Mouse (Mus musculus) testis, adult 2 months (tissue): ENCODE results near the gene Epha2. TPM values are rescaled to one million over a fixed set of nuclear protein-coding genes. Genes with fewer than 3 reads are reported as not detected.

Source experiments
- H3K27ac ChIP-seq: fragments of 200-500 bp; 2 replicates; pipeline ENCODE4 v1.5.1; 2012; ENCODE audit warnings: low read depth, low read length; ENCODE audit not compliant: control insufficient read depth, insufficient read depth
- H3K27me3 ChIP-seq: fragments of 200-500 bp; 2 replicates; pipeline ENCODE4 v1.6.1; 2012; ENCODE audit warnings: mild to moderate bottlenecking, low read length, moderate library complexity; ENCODE audit not compliant: control insufficient read depth, insufficient read depth
- H3K36me3 ChIP-seq: fragments of 200-500 bp; 2 replicates; pipeline ENCODE4 v1.6.1; 2012; ENCODE audit warnings: mild to moderate bottlenecking, low read length; ENCODE audit not compliant: control insufficient read depth, insufficient read depth
- H3K4me1 ChIP-seq: fragments of 200-500 bp; 2 replicates; pipeline ENCODE4 v1.6.1; 2012; ENCODE audit warnings: low read length; ENCODE audit not compliant: control insufficient read depth, insufficient read depth
- H3K4me3 ChIP-seq: fragments of 200-500 bp; 2 replicates; pipeline ENCODE4 v1.5.1; 2012; ENCODE audit warnings: low read depth, mild to moderate bottlenecking, low read length, moderate library complexity, mixed read lengths; ENCODE audit not compliant: control insufficient read depth
- CTCF ChIP-seq: fragments of 200-500 bp; IDR thresholded peaks from 2 replicates; pipeline ENCODE4 v1.5.1; 2012; ENCODE audit warnings: low read depth, mild to moderate bottlenecking, inconsistent platforms, low read length, moderate library complexity; ENCODE audit not compliant: control insufficient read depth, insufficient read depth, insufficient replicate concordance
- POLR2A ChIP-seq: fragments of 200-500 bp; IDR thresholded peaks from 2 replicates; pipeline ENCODE4 v1.6.1; 2012; ENCODE audit warnings: low read depth, mild to moderate bottlenecking, inconsistent platforms, low read length, moderate library complexity; ENCODE audit not compliant: control insufficient read depth
- polyA plus RNA-seq: library from polyadenylated mRNA; depleted of rRNA; stranded (reverse); fragments of >200 nt; gene quantifications from 2 replicates; pipeline ENCODE4 v1.2.3, GENCODE M21; 2012

The Epha2 gene
- polyA plus RNA-seq, 1 experiment: 0.83 TPM

DNA sequence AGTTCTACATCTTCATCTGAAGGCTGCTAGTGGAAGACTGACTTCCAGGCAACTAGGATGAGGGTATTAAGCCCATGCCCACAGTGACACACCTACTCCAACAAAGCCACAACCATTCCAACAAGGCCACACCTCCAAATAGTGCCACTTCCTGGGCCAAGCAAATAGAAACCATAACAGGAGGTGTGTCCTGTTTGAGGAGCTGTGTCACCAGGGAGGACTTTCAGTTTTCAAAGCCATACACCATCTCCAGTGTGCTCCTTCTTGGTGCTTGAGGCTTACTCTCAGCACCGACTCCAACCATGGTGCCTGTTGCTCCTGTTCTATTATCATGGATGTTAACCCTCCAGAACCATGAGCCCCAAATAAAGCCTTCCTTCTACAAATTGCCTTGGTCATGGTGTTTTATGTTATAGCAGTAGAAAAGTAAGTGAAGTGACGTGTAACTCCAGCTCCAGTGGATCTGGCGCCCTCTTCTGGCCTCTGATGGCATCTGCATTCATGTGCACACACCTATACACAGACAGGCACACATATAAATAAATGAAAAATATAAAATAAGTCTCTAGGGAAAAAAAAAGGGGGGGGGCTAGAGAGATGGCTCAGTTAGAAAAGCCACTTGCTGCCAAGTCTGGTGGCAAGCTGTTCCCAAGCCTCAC lies 34.9 kb upstream of the Epha2 start:
- TF ChIP-seq CTCF (peak; percentile 68; the same call in 1 of the 2 replicates), POLR2A (no peak)
- H3K4me3 ChIP-seq: no peak overlapping the region
- H3K27ac ChIP-seq: no peak overlapping the region
- peaks cover 2% of the 10 kb centered on the region for H3K4me1 ChIP-seq
- no peaks in the 10 kb centered on the region for H3K27me3 ChIP-seq
- no peaks in the 10 kb centered on the region for H3K36me3 ChIP-seq

DNA sequence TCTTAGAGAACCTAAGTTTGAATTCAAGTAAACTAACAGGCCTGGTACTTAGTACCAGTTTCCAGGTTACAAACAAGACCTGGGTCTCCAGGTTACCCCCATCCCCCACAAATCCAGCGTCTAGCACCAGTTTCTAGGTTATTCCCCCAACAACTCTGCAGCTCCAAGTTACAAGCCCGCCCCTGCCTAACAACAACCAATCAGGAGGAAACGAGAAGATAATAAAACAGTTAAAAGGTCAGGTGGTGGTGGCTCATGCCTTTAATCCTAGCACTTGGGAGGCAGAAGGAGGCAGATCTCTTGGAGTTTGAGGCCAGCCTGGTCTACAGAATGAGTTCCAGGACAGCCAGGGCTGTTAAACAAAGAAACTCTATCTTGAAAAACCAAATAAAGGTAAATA lies 33.8 kb upstream of the Epha2 start:
- Histone ChIP-seq H3K27ac (no peak overlapping the region), H3K4me1 (peaks cover 2% of the 10 kb centered on the region), H3K27me3 (no peaks in the 10 kb centered on the region), H3K36me3 (no peaks in the 10 kb centered on the region), H3K4me3 (no peak overlapping the region)
- no peak for TF ChIP-seq POLR2A
- TF ChIP-seq CTCF: no peak

- Histone ChIP-seq H3K27me3 (no peaks in the 10 kb centered on the region), H3K4me1 (peaks cover 3% of the 10 kb centered on the region), H3K36me3 (no peaks in the 10 kb centered on the region), H3K4me3 (no peak overlapping the region), H3K27ac (no peak overlapping the region)
- TF ChIP-seq CTCF: peak; percentile 81
- TF ChIP-seq POLR2A: no peak
Observed at GRCm38 (mm10) chr4:141267837-141268236, 33.2 kb upstream of the Epha2 start.

GRCm38 (mm10) chr4:141268350-141268749 lies 32.7 kb upstream of the Epha2 start:
- Histone ChIP-seq H3K27ac (no peak overlapping the region), H3K4me3 (no peak overlapping the region), H3K4me1 (peaks cover 7% of the 10 kb centered on the region), H3K27me3 (no peaks in the 10 kb centered on the region), H3K36me3 (no peaks in the 10 kb centered on the region)
- TF ChIP-seq POLR2A (no peak), CTCF (peak; percentile 71; the same call in 1 of the 2 replicates)

- Histone ChIP-seq H3K27ac (no peak overlapping the region), H3K27me3 (no peaks in the 10 kb centered on the region), H3K4me1 (peaks cover 9% of the 10 kb centered on the region), H3K36me3 (no peaks in the 10 kb centered on the region), H3K4me3 (no peak overlapping the region)
- no peak for TF ChIP-seq POLR2A
- no peak for TF ChIP-seq CTCF
Observed at GRCm38 (mm10) chr4:141269080-141269479, 32.0 kb upstream of the Epha2 start.

GRCm38 (mm10) chr4:141270201-141270940 lies 30.7 kb upstream of the Epha2 start:
- no peak for TF ChIP-seq POLR2A
- TF ChIP-seq CTCF: no peak
- no peaks in the 10 kb centered on the region for H3K27me3 ChIP-seq
- no peak overlapping the region for H3K27ac ChIP-seq
- H3K4me3 ChIP-seq: no peak overlapping the region
- no peaks in the 10 kb centered on the region for H3K36me3 ChIP-seq
- peaks cover 9% of the 10 kb centered on the region for H3K4me1 ChIP-seq

- Histone ChIP-seq H3K4me1 (peaks cover 9% of the 10 kb centered on the region), H3K27me3 (no peaks in the 10 kb centered on the region), H3K36me3 (no peaks in the 10 kb centered on the region), H3K27ac (no peak overlapping the region), H3K4me3 (no peak overlapping the region)
- TF ChIP-seq POLR2A (no peak), CTCF (peak; percentile 15; the same call in 1 of the 2 replicates)
Observed at GRCm38 (mm10) chr4:141271228-141271627, 29.8 kb upstream of the Epha2 start.
